Mouse (Mus musculus) common myeloid progenitor, adult 5-6 weeks (primary cell): ENCODE measurements around the gene Cldn34c3. TPM values are rescaled to one million over a fixed set of nuclear protein-coding genes. Genes with fewer than 3 reads are reported as not detected.
"Not testable (repeated sequence)": the region's sequence is repeated elsewhere in the genome, so short reads cannot be mapped to it uniquely, and the experiment has no call there.

Source experiments
- ATAC-seq: replicated peaks from 2 replicates; pipeline ENCODE4 v1.8.0; 2016; ENCODE audit warnings: low read depth, mild to moderate bottlenecking, moderate TSS enrichment, inconsistent platforms; ENCODE audit not compliant: poor library complexity, severe bottlenecking
- total RNA-seq: library from RNA; stranded (forward); fragments of 200-1000, 187-1606 nt; gene quantifications from 2 replicates; pipeline ENCODE4 v1.2.3, GENCODE M21; 2017

Cldn34c3 gene
- total RNA-seq = not detected in 2 replicates

- ATAC-seq = not testable (repeated sequence)
Observed at GRCm38 (mm10) chrX:123793365-123793764, at the start of gene Cldn34c3. Gene Cldn34c3 (plus strand): TSS chrX:123793665.

Other genes with a start within 250 kb of the Cldn34c3 start
- not detected in 2 replicates for gene Cldn34c2, start 212.0 kb upstream of the Cldn34c3 start, total RNA-seq
- gene Gm17467, start 88.9 kb upstream of the Cldn34c3 start, total RNA-seq = not detected in 2 replicates